Mouse (Mus musculus) urinary bladder, postnatal 36 days (tissue): Measurements from ENCODE around the gene Ugt1a6b.
"Not testable (repeated sequence)": the region's sequence is repeated elsewhere in the genome, so short reads cannot be mapped to it uniquely, and the experiment has no call there.

Experiments used
- DNase-seq, 2 experiments: peaks; one replicate each; pipeline ENCODE4 v3.0.0; 2022; ENCODE audit warnings: low spot score in 2 of 2, mixed read lengths in 1 of 2

Ugt1a6b gene

GRCm38 (mm10) chr1:88223011-88223515 lies 120.0 kb downstream of the Ugt1a6b start:
- DNase-seq, result not testable (repeated sequence)

DNA sequence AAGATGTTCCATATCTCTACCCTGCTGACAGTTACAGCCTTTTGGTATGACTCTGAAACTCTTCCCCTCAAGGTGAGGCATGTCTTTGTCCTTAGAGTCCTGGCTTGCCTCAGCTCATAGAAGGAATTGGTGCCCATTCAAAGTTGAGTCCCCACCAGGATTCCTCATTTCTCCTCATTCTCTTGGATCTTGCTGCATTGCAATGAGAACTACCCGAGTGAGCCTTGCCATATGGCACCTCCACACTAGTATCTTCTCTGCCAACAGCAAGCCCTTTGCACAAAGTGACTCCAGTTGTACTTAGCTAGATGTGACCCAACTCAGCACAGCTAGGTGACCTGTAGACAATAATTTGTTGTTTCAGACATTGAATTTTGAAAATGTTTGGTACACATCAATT lies 120.5 kb downstream of the Ugt1a6b start:
- DNase-seq, result no peak

- peak in 1 of 2 experiments; percentile 86 for DNase-seq
Observed at GRCm38 (mm10) chr1:88224029-88224776, 121.2 kb downstream of the Ugt1a6b start.

GRCm38 (mm10) chr1:88225301-88225700 lies 122.2 kb downstream of the Ugt1a6b start:
- not testable (repeated sequence) for DNase-seq

DNA sequence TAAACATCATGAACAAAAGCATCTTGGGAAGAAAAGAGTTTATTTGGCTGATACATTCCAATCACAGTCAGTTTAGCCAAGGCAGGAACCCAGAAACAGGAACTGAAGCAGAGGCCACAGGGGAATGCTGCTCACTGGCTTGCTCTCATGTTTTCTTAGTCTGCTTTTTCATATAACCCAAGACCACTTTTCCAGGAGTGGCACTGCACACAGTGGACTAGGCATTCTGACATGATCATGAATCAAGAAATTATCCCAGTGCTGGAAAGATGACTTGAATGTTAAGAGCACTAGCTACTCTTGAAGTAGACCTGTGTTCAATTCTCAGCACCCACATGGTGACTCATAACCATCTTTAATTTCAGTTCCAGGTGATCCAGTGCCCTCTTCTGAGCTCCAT lies 122.7 kb downstream of the Ugt1a6b start:
- no peak for DNase-seq

DNA sequence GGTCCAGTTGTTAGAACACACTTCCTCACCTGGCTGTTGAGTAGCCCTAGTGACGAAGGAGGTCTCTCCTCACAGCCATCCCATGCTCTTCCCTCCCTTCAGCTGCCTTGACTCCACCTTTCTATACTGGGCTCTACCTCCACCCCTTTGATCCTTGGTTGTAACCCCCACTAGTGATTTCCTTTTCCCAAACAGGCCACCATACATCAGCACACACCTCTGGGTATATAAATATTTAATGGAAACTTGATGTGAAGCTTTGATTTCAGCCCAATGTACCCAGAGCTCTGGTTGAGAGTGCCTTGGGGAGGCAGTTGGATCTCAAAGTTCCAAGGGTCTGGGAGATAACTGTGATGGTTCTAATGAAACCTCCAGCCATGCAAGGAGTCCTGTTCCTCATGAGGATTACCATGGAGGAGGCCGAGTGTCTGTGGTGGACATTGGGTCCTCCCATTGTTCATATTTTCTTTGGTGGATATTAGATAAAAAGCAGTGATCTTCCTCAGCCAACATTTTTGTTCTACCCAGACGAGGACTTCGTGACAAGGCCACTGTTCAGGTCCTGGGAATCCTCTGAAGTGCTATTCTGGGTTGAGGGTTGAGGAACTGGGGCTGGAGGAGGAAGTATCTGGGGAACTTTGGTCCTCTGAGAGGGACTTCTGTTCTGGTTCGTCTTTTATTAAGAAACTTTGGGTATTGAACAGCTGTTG lies 123.8 kb downstream of the Ugt1a6b start, which contains the start of gene Mroh2a:
TSS of gene Mroh2a (plus strand) at position 317 of the 710 bp plus-strand sequence.
- no peak for DNase-seq

DNA sequence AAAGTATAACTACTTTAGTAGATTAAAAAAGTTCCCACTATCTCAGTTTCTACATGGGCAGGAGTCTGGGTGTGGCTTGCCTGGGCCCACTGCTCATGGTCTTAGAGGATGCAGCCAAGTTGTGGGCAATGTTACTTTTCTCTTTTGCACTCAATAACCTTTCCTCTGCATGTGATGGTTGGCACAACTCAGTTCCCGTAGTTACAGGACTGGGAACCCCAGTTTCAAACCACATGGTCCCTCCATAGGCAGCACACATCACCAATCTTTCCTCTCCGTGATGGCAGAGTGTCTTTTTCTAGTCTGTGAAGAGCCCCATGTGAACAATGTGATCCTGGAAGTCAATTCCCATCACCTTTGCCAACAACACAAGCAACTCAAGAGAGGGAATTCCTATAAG lies 124.4 kb downstream of the Ugt1a6b start:
- DNase-seq, result no peak

DNA sequence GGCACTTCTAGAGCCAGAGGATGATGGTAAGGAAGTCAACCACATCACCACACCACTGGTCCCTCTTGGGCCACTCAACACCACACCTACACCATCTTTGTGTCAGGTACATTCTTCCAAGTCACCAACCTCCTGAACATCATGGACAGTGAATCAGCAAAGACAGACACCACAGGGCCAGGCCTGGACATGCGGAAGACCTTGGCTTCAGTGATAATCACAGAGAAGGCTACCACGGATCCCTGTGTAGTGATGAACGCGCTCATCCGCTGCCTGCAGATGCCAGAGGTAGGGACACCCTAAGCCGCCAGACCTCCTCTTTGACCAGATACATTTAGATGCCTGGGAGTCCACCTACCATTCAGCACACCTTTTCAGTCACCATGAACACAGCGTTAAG lies 125.1 kb downstream of the Ugt1a6b start:
- no peak for DNase-seq

GRCm38 (mm10) chr1:88229566-88229965 lies 126.5 kb downstream of the Ugt1a6b start:
- DNase-seq, result no peak

GRCm38 (mm10) chr1:88229986-88230385 lies 126.9 kb downstream of the Ugt1a6b start:
- DNase-seq, result no peak

GRCm38 (mm10) chr1:88230421-88230820 lies 127.4 kb downstream of the Ugt1a6b start:
- DNase-seq, result no peak

GRCm38 (mm10) chr1:88230981-88231802 lies 128.1 kb downstream of the Ugt1a6b start:
- no peak for DNase-seq

- DNase-seq, result no peak
Observed at GRCm38 (mm10) chr1:88231803-88232499, 128.9 kb downstream of the Ugt1a6b start.

GRCm38 (mm10) chr1:88232664-88233380 lies 129.8 kb downstream of the Ugt1a6b start:
- DNase-seq, result no peak

DNA sequence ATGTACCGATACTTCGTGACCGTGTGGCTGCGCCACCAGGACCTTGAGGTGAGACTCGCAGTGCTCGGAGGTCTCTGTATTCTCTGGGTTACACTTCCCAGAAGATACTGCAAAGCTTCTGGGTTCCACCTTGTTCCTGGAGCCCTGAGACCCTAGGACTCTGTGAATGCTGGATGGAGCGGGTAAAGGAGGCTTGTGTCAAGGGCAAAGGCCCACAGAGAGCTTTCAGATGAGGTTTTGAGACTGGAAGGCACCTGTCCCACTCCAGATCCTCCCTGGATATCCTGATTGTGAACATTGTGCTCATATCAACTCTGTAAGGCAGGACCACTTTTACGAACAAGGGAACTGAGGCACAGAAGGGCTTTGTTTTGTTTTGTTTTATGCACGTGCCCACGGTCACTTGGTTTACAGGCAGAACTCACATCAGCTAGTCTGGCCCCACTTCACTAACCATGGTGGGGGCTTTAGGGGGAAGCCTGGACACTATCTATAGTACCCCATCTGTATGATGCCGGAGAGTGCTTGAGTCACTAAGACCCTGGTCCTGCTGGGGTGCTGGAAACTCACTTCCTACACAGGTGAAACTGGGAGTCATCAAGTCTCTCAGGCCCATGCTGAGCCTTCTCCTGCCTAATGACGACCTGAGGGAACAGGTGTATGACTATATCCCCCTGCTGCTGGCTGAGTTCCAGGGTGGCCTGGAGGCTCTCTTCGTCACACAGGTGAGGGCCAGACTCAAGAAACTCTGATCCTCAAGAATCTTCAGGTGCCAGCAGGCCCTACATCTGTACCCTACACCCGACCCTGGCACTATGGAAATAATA lies 130.6 kb downstream of the Ugt1a6b start:
- peak in 1 of 2 experiments; percentile 8 for DNase-seq

DNA sequence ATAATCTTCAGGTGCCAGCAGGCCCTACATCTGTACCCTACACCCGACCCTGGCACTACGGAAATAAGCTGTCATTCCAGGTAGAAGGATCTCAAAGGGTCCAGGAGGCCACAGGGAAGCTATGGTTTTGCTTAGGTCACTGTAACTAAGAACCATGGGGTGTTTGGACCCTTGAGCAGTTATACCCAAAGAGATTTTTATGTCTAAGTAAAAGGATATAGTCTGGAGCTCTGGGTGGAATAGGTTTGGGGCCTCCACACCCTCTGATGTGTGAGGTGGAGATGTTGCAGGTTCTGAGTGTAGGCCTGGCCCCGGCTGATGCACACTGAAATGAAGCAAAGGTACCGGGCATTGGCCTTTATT lies 131.2 kb downstream of the Ugt1a6b start:
- DNase-seq, result no peak

GRCm38 (mm10) chr1:88234646-88235045 lies 131.6 kb downstream of the Ugt1a6b start:
- DNase-seq, result no peak

- no peak for DNase-seq
Observed at GRCm38 (mm10) chr1:88235046-88235893, 132.2 kb downstream of the Ugt1a6b start.

DNA sequence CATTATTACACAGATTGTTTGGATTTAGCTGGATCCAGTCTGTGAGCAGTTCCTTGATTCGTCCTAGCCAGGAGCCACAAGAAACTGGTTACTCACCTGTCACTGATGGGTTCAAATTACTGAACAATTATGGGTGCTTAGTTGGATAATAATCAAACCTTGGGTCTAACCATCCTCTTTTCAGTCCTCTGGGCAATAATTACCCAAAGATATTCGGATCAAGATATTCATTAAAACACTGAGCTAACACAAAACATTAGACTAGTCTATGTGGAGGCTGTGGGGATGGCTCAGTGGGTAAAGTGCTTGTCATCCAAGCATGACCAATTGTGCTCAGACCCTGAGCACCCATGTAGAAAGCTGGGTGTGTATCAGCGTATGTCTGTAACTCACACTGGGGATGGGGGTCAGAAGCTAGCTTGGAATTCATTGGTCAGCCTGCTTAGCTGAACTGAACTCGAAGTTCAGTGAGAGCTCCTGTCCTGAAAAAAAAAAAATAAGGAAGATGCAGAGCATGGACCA lies 132.9 kb downstream of the Ugt1a6b start:
- DNase-seq, result no peak
